Mouse (Mus musculus) CH12.LX (cell line): ENCODE data around the gene Tcp11l1.

ENCODE experiments used
- CHD2 ChIP-seq: IDR thresholded peaks from 2 replicates; pipeline ENCODE4 v1.6.1; 2011; ENCODE audit warnings: low read length, improper control_type of control experiment
- CTCF ChIP-seq, 2 experiments: IDR thresholded peaks in 1 of 2; conservative IDR thresholded peaks in 1 of 2; 2 replicates each; pipeline ENCODE4 v1.5.1; 2011 to 2012; ENCODE audit warnings: low read depth in 2 of 2, low read length in 2 of 2, improper control_type of control experiment in 1 of 2, inconsistent platforms in 1 of 2, mild to moderate bottlenecking in 1 of 2, moderate library complexity in 1 of 2
- EP300 ChIP-seq: IDR thresholded peaks from 2 replicates; pipeline ENCODE4 v1.6.1; 2011; ENCODE audit warnings: low read length, improper control_type of control experiment
- ETS1 ChIP-seq: conservative IDR thresholded peaks from 2 replicates; pipeline ENCODE4 v1.6.1; 2012; ENCODE audit warnings: low read depth, mild to moderate bottlenecking, inconsistent platforms, low read length, improper control_type of control experiment, moderate library complexity
- JUND ChIP-seq: conservative IDR thresholded peaks from 2 replicates; pipeline ENCODE4 v1.6.1; 2011; ENCODE audit warnings: low read depth, low read length, improper control_type of control experiment
- MXI1 ChIP-seq: IDR thresholded peaks from 2 replicates; pipeline ENCODE4 v1.6.1; 2011; ENCODE audit warnings: mild to moderate bottlenecking, low read depth, low read length, improper control_type of control experiment
- MYC ChIP-seq: IDR thresholded peaks from 2 replicates; pipeline ENCODE4 v1.6.1; 2011; ENCODE audit warnings: low read depth, mild to moderate bottlenecking, improper control_type of control experiment, low read length
- POLR2A ChIP-seq: IDR thresholded peaks from 2 replicates; pipeline ENCODE4 v1.6.1; 2011; ENCODE audit warnings: low read depth, mild to moderate bottlenecking, improper control_type of control experiment, low read length
- POLR2AphosphoS2 ChIP-seq: IDR thresholded peaks from 2 replicates; pipeline ENCODE4 v1.6.1; 2011; ENCODE audit warnings: low read depth, low read length, improper control_type of control experiment
- RCOR1 ChIP-seq: conservative IDR thresholded peaks from 2 replicates; pipeline ENCODE4 v1.6.1; 2012; ENCODE audit warnings: low read depth, mild to moderate bottlenecking, inconsistent platforms, low read length, improper control_type of control experiment
- SMC3 ChIP-seq: IDR thresholded peaks from 2 replicates; pipeline ENCODE4 v1.6.1; 2011; ENCODE audit warnings: low read depth, low read length, improper control_type of control experiment
- TBP ChIP-seq: conservative IDR thresholded peaks from 2 replicates; pipeline ENCODE4 v1.6.1; 2011; ENCODE audit warnings: low read depth, low read length, improper control_type of control experiment
- ZKSCAN1 ChIP-seq: IDR thresholded peaks from 2 replicates; pipeline ENCODE4 v1.6.1; 2012; ENCODE audit warnings: low read depth, inconsistent platforms, low read length, improper control_type of control experiment, borderline replicate concordance

- TF ChIP-seq EP300 (no peak), RCOR1 (no peak), CTCF (conservative IDR thresholded peaks at IDR 0.05 in 1 of 2, IDR thresholded peaks at IDR 0.05 in 1 of 2; ENCODE audit: low read depth in 2 of 2, low read length in 2 of 2) (no peak), JUND (no peak), ETS1 (no peak), POLR2AphosphoS2 (no peak), POLR2A (no peak), SMC3 (no peak), ZKSCAN1 (no peak), CHD2 (no peak), MYC (no peak), MXI1 (no peak), TBP (no peak)
Measured at GRCm38 (mm10) chr2:104677326-104677725, 34.6 kb downstream of the Tcp11l1 start.
